26 mouse cellular contexts compared by ENCODE assay signal in genomic region chr1:160373306-160373705, GRCm38 (mm10).
DNase-seq lines count a peak whose midpoint lies in the region; ATAC-seq and TF ChIP-seq lines count a peak whose summit lies in the region.
"Had no signal": no experiment of that assay in that cellular context is flagged by ENCODE, and none has a peak within 500 bp of the region (broad histone marks: within the 10 kb centered on the region; RNA-seq: fewer than 3 reads in every experiment).

No protein-coding gene starts in this region.

- TF ChIP-seq CTCF in liver, adult 2 months (IDR thresholded peaks at IDR 0.05; ENCODE audit: low read depth, low read length): no peak
- no peak for TF ChIP-seq CTCF in stomach, postnatal 0 days (IDR thresholded peaks at IDR 0.05; ENCODE audit: low read depth)

- TF ChIP-seq POLR2A in liver, adult 2 months (IDR thresholded peaks at IDR 0.05; ENCODE audit: extremely low read depth, insufficient read depth, low read length): no peak

- DNase-seq in liver, adult 2 months (ENCODE audit: extremely low read depth, low read depth, low spot score): peak; percentile 94
- DNase-seq in liver: no peak
- no peak for DNase-seq in stomach, postnatal 0 days (ENCODE audit: low spot score)
- no peak for DNase-seq in left cerebral cortex, postnatal 10 days (ENCODE audit: extremely low spot score in 1 of 2, low spot score in 2 of 2)
- no peak for DNase-seq in layer of hippocampus, postnatal 14 days (ENCODE audit: low spot score in 2 of 2)
- no peak for DNase-seq in left cerebral cortex, adult 8-10 months (ENCODE audit: low spot score in 2 of 2)
- DNase-seq: adrenal gland, postnatal 14 days; cerebellum, adult 11 months; cerebellum, adult 9-11 months; kidney, adult 11 months; lung, postnatal 36 days; right cerebral cortex, postnatal 4 days had no signal

- intact Hi-C loops in left cerebral cortex, postnatal 10 days (cut with DNase I): no loop called here

- H3K36me3 ChIP-seq in liver, adult 2 months (ENCODE audit: control insufficient read depth, insufficient read depth, low read length): no peaks in the 10 kb centered on the region
- no peaks in the 10 kb centered on the region for H3K36me3 ChIP-seq in intestine, embryonic 16.5 days (ENCODE audit: control insufficient read depth, insufficient read depth, low read length)
- no peaks in the 10 kb centered on the region for H3K36me3 ChIP-seq in liver, embryonic 15.5 days (replicated peaks)
- no peaks in the 10 kb centered on the region for H3K36me3 ChIP-seq in stomach, postnatal 0 days (ENCODE audit: control insufficient read depth, insufficient read depth, low read length)
- H3K36me3 ChIP-seq: embryonic facial prominence, embryonic 10.5 days; forebrain, embryonic 15.5 days; heart, embryonic 10.5 days; hindbrain, embryonic 15.5 days; kidney, embryonic 15.5 days; limb, embryonic 13.5 days; lung, embryonic 15.5 days; midbrain, embryonic 15.5 days; neural tube, embryonic 13.5 days had no signal

- no peak for TF ChIP-seq EP300 in stomach, postnatal 0 days (optimal IDR thresholded peaks at IDR 0.05)

- no peaks in the 10 kb centered on the region for H3K9me3 ChIP-seq in intestine, embryonic 16.5 days (ENCODE audit: control insufficient read depth, low read length)
- no peaks in the 10 kb centered on the region for H3K9me3 ChIP-seq in liver, embryonic 15.5 days (replicated peaks)
- H3K9me3 ChIP-seq in stomach, postnatal 0 days (ENCODE audit: control insufficient read depth, low read length): no peaks in the 10 kb centered on the region
- H3K9me3 ChIP-seq: embryonic facial prominence, embryonic 10.5 days; forebrain, embryonic 15.5 days; G1E; heart, embryonic 10.5 days; hindbrain, embryonic 15.5 days; kidney, embryonic 15.5 days; limb, embryonic 13.5 days; lung, embryonic 15.5 days; midbrain, embryonic 15.5 days; neural tube, embryonic 13.5 days had no signal

- H3K4me3 ChIP-seq in liver, adult 2 months (ENCODE audit: insufficient read depth, low read depth, low read length): no peak overlapping the region
- H3K4me3 ChIP-seq in intestine, embryonic 16.5 days (ENCODE audit: low read length): no peak overlapping the region
- no peak overlapping the region for H3K4me3 ChIP-seq in liver, embryonic 15.5 days (replicated peaks)
- H3K4me3 ChIP-seq in stomach, postnatal 0 days (ENCODE audit: low read depth, low read length): no peak overlapping the region
- H3K4me3 ChIP-seq: embryonic facial prominence, embryonic 10.5 days; forebrain, embryonic 15.5 days; heart, embryonic 10.5 days; hindbrain, embryonic 15.5 days; kidney, embryonic 15.5 days; limb, embryonic 13.5 days; lung, embryonic 15.5 days; midbrain, embryonic 15.5 days; myocyte; neural tube, embryonic 13.5 days had no signal

- H3K27ac ChIP-seq in liver, adult 2 months (replicated peaks; ENCODE audit: insufficient read depth, low read depth, low read length): no peak overlapping the region
- H3K27ac ChIP-seq in intestine, embryonic 16.5 days (ENCODE audit: low read length): no peak overlapping the region
- H3K27ac ChIP-seq in liver, embryonic 15.5 days (replicated peaks): no peak overlapping the region
- no peak overlapping the region for H3K27ac ChIP-seq in stomach, postnatal 0 days (replicated peaks)
- H3K27ac ChIP-seq: embryonic facial prominence, embryonic 10.5 days; forebrain, embryonic 15.5 days; heart, embryonic 10.5 days; hindbrain, embryonic 15.5 days; kidney, embryonic 15.5 days; limb, embryonic 13.5 days; lung, embryonic 15.5 days; midbrain, embryonic 15.5 days; neural tube, embryonic 13.5 days had no signal

- no peaks in the 10 kb centered on the region for H3K27me3 ChIP-seq in liver, adult 2 months (ENCODE audit: control insufficient read depth, insufficient read depth, low read length)
- no peaks in the 10 kb centered on the region for H3K27me3 ChIP-seq in intestine, embryonic 16.5 days (replicated peaks; ENCODE audit: control insufficient read depth, insufficient read depth, low read length)
- no peaks in the 10 kb centered on the region for H3K27me3 ChIP-seq in liver, embryonic 15.5 days
- no peaks in the 10 kb centered on the region for H3K27me3 ChIP-seq in stomach, postnatal 0 days (ENCODE audit: control insufficient read depth, insufficient read depth, low read length)
- H3K27me3 ChIP-seq: CH12.LX; forebrain, embryonic 15.5 days; hindbrain, embryonic 15.5 days; kidney, embryonic 15.5 days; limb, embryonic 13.5 days; lung, embryonic 15.5 days; midbrain, embryonic 15.5 days; neural tube, embryonic 13.5 days had no signal

- WGBS in liver, adult 2 months: 31% methylated on average over 7 of the region's 7 CpGs
- 77% methylated on average over 7 of the region's 7 CpGs for WGBS in intestine, embryonic 16.5 days
- 66% methylated on average over 7 of the region's 7 CpGs for WGBS in liver, embryonic 15.5 days (ENCODE audit: insufficient replicate concordance)
- 78% methylated on average over 7 of the region's 7 CpGs for WGBS in stomach, postnatal 0 days

- H3K4me2 ChIP-seq in intestine, embryonic 16.5 days (ENCODE audit: low read depth, low read length): no peak overlapping the region
- H3K4me2 ChIP-seq in liver, embryonic 15.5 days: no peak overlapping the region
- H3K4me2 ChIP-seq in stomach, postnatal 0 days (replicated peaks; ENCODE audit: low read depth): no peak overlapping the region
- H3K4me2 ChIP-seq: forebrain, embryonic 15.5 days; hindbrain, embryonic 15.5 days; kidney, embryonic 15.5 days; limb, embryonic 13.5 days; lung, embryonic 15.5 days; midbrain, embryonic 15.5 days; neural tube, embryonic 13.5 days had no signal

- H3K79me2 ChIP-seq in liver, adult 2 months (ENCODE audit: control insufficient read depth, insufficient read depth, low read length): no peaks in the 10 kb centered on the region

- H3K4me1 ChIP-seq in liver, adult 2 months (ENCODE audit: control insufficient read depth, insufficient read depth, low read length): peaks cover 11% of the 10 kb centered on the region
- H3K4me1 ChIP-seq in intestine, embryonic 16.5 days (ENCODE audit: control insufficient read depth, insufficient read depth, low read length): no peaks in the 10 kb centered on the region
- H3K4me1 ChIP-seq in liver, embryonic 15.5 days (replicated peaks): 0 out of 2 replicates have a peak, but pooled peaks cover 4% of the 10 kb centered on the region
- H3K4me1 ChIP-seq in stomach, postnatal 0 days (replicated peaks; ENCODE audit: control insufficient read depth, insufficient read depth): no peaks in the 10 kb centered on the region
- H3K4me1 ChIP-seq: heart, embryonic 10.5 days; hindbrain, embryonic 15.5 days; kidney, embryonic 15.5 days; midbrain, embryonic 15.5 days; neural tube, embryonic 13.5 days had no signal

- peak; percentile 57; the same call in 1 of the 2 replicates for ATAC-seq in intestine, embryonic 16.5 days
- ATAC-seq in liver, embryonic 15.5 days (ENCODE audit: insufficient read depth): peak; percentile 54; the same call in 1 of the 2 replicates
- ATAC-seq in stomach, postnatal 0 days (ENCODE audit: low FRiP score, low TSS enrichment): peak; percentile 57; the same call in 1 of the 2 replicates
- ATAC-seq: forebrain, embryonic 15.5 days; midbrain, embryonic 15.5 days had no signal

- H3K9ac ChIP-seq in liver, adult 2 months (ENCODE audit: low read depth, low read length): no peak overlapping the region
- no peak overlapping the region for H3K9ac ChIP-seq in intestine, embryonic 16.5 days (ENCODE audit: low read depth, low read length)
- H3K9ac ChIP-seq in liver, embryonic 15.5 days: no peak overlapping the region
- no peak overlapping the region for H3K9ac ChIP-seq in stomach, postnatal 0 days (ENCODE audit: low read length)
- H3K9ac ChIP-seq: forebrain, embryonic 15.5 days; hindbrain, embryonic 15.5 days; kidney, embryonic 15.5 days; limb, embryonic 13.5 days; lung, embryonic 15.5 days; midbrain, embryonic 15.5 days; neural tube, embryonic 13.5 days had no signal
